Mouse (Mus musculus) adrenal gland, adult 18-20 months (tissue): ENCODE measurements around the gene Gm14308. TPM values are rescaled to one million over a fixed set of nuclear protein-coding genes. Genes with fewer than 3 reads are reported as not detected.
"Not testable (repeated sequence)": the region's sequence is repeated elsewhere in the genome, so short reads cannot be mapped to it uniquely, and the experiment has no call there.

Experiments
- DNase-seq, 2 experiments: peaks; one replicate each; pipeline ENCODE4 v3.0.0; 2021 to 2022; ENCODE audit warnings: low spot score in 2 of 2
- long read RNA-seq, 2 experiments: library from polyadenylated mRNA; stranded (forward); transcript quantifications; one replicate each; pipeline ENCODE4 v2.0.0; 2021
- total RNA-seq, 2 experiments: library from RNA; stranded (reverse); gene quantifications; 1 replicate in 1 of 2; 2 replicates in 1 of 2; pipeline ENCODE4 v1.2.3; 2021

Gene Gm14308
- 1 to 10 TPM; 2.8 to 3.2 TPM for total RNA-seq
- long read RNA-seq, experiment 1, partial matches to known transcripts, result 0 of 1 reads
- long read RNA-seq, experiment 1, other reads (novel, unspliced or antisense), result 1 of 1 reads
- long read RNA-seq, experiment 2, partial matches to known transcripts, result 0 of 5 reads
- long read RNA-seq, experiment 2, other reads (novel, unspliced or antisense), result 1 of 5 reads

GRCm38 (mm10) chr2:176636244-176636643 lies at the start of gene Gm14308:
TSS of gene Gm14308 (minus strand) at chr2:176636344.
- DNase-seq, result not testable (repeated sequence)

DNA sequence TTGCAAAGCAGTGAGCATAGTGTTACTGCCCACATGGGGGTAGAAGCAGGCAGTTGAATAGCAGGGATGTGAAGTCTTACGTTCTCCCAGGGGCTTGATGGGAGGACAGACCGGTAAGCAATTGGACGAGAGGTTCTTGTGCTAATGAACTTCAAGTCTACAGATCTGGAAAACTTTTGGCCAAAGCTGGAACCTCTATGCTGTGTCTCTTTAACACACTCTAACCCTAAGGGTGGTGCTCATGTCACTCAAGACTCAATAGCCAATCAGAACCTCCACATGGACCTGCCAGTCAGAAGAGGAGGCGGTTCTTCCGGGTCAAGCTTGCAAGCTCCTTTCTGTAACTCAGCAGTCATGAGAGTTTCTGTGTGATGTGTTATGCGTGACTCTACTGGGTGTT lies 34.1 kb upstream of the Gm14308 start, which contains the start of gene Zfp973:
Zfp973 (plus strand) TSS at position 301 of the 400 bp plus-strand sequence.
- DNase-seq, result not testable (repeated sequence)

Other genes with a start within 250 kb of the Gm14308 start
- gene Gm14435, start 212.8 kb downstream of the Gm14308 start, total RNA-seq, result 10 to 100 TPM; 11.7 to 16.7 TPM
- under 1 TPM in 1 of 2 experiments, not detected in 1; 0.99 TPM for gene Gm14434, start 149.6 kb downstream of the Gm14308 start, total RNA-seq
- not detected for gene Zfp967, start 115.3 kb downstream of the Gm14308 start, total RNA-seq
- gene Zfp973, start 34.2 kb upstream of the Gm14308 start, total RNA-seq, result 10 to 100 TPM; 11.1 to 13.1 TPM
- 10 to 100 TPM; 11.1 to 11.6 TPM for gene Gm14305, start 72.0 kb upstream of the Gm14308 start, total RNA-seq
- gene Gm14295, start 162.3 kb upstream of the Gm14308 start, total RNA-seq, result 1 to 10 TPM; 7.7 to 9.7 TPM
- gene Gm14408, start 194.8 kb upstream of the Gm14308 start, total RNA-seq, result not detected